Mouse (Mus musculus): Measurements from ENCODE around the gene Nlrp6. TPM values are rescaled to one million over a fixed set of nuclear protein-coding genes. Genes with fewer than 3 reads are reported as not detected.

Gene Nlrp6
- polyA plus RNA-seq, 1 experiment from 2014 or later = 0.61 TPM

DNA sequence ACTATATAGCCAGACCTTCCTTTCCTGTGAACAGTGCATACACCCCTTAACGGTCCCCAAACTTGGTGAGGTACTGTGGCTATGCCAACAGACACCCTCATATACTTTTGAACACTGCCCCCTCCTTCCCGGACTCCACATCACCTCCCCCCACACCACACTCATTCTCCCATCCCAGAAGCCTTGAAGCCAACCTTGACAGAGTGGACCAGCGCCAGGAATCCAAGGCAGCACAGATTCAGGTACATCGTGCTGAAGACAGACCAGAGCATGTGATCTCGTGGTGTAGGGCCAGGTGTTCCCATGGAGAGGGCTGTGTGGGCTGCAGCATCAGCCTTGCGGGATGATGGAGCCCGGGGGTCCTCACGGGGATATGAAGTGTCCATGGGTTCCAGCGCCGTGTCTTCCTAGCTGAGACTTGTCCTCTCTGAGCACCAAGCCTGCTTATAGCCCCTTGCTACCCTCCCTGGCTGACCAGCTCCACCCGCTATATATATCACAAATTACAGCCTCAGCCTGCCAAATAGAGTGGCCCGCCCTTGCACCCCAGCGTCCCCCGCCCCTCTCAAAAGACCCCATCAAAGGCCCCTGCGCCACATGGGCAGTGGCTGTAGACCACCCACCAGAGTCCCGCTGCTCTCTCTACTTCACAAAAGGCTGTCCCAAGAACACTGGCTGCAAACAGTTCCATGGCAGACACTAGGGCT is 29.3 kb downstream of the Nlrp6 start, which contains the start of gene Ifitm5:
Ifitm5 (minus strand) TSS at position 468 of the 707 bp plus-strand sequence.
- Histone ChIP-seq H3K4me2 (replicated peaks; ENCODE audit: low read depth, low read length) (no peak within 1 kb of the TSS), H3K36me3 (ENCODE audit: control insufficient read depth, insufficient read depth, low read length) (peaks cover 50% of the 10 kb centered on the region), H3K9ac (ENCODE audit: low read depth, low read length) (no peak within 1 kb of the TSS; the same call in 1 of the 2 replicates), H3K4me3 (ENCODE audit: low read length) (no peak within 1 kb of the TSS), H3K4me1 (ENCODE audit: control insufficient read depth, insufficient read depth, low read length) (peaks cover 24% of the 10 kb centered on the region), H3K27ac (ENCODE audit: low read depth, low read length) (peak within 1 kb of the TSS; percentile 43; the same call in 1 of the 2 replicates), H3K9me3 (ENCODE audit: control insufficient read depth, low read length) (no peaks in the 10 kb centered on the region), H3K27me3 (ENCODE audit: control insufficient read depth, insufficient read depth, low read length) (no peaks in the 10 kb centered on the region)
- ATAC-seq (ENCODE audit: low FRiP score, low TSS enrichment) = no peak
- 64% methylated on average over 16 of the region's 16 CpGs for WGBS

DNA sequence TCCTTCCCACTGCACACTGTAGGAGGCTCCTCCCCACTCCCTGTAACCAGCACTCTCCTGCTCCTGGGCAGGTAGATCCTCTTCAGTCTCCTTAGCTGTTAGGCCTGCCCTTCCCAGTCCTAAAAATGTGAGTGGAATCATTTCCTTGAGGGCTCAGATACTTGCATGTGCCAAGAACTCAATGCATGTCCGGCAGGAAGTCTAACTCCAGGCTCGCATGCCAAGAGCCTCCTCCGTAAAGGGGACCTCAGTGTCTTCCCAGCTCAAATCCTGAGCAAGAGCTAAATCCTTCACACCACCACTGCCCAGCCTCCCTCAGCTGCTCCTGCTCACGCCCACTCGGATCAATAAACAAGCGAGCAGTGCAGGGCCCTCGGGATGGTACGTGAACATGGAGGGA is 30.3 kb downstream of the Nlrp6 start:
- 29% methylated on average over 8 of the region's 8 CpGs for WGBS
- Histone ChIP-seq H3K4me3 (ENCODE audit: low read length) (no peak overlapping the region), H3K27ac (ENCODE audit: low read depth, low read length) (peak overlapping the region; percentile 43; the same call in 1 of the 2 replicates), H3K4me1 (ENCODE audit: control insufficient read depth, insufficient read depth, low read length) (peaks cover 24% of the 10 kb centered on the region), H3K9me3 (ENCODE audit: control insufficient read depth, low read length) (no peaks in the 10 kb centered on the region), H3K9ac (ENCODE audit: low read depth, low read length) (no peak overlapping the region), H3K4me2 (replicated peaks; ENCODE audit: low read depth, low read length) (no peak overlapping the region), H3K27me3 (ENCODE audit: control insufficient read depth, insufficient read depth, low read length) (no peaks in the 10 kb centered on the region), H3K36me3 (ENCODE audit: control insufficient read depth, insufficient read depth, low read length) (peaks cover 40% of the 10 kb centered on the region)
- no peak for ATAC-seq (ENCODE audit: low FRiP score, low TSS enrichment)

DNA sequence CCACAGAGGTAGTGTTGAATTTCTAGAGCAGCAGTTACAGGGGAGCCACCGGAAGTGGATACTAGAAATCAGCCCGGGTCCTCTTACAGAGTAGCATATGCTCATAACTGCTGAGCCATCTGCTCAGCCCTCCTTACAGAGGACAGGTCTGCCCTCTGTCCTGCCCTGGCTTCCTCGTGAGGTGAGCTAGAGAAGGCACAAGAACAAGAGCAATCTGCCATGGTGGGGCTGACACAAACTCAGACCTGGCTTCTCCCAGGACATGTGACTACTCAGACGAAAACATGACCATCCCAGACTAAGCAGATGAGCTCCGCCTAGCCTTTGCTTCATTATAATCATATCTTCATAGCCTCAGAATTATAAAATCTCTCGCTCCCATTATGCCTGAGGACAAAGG is 31.1 kb downstream of the Nlrp6 start:
- peaks cover 34% of the 10 kb centered on the region for H3K36me3 ChIP-seq (ENCODE audit: control insufficient read depth, insufficient read depth, low read length)
- peaks cover 30% of the 10 kb centered on the region for H3K4me1 ChIP-seq (ENCODE audit: control insufficient read depth, insufficient read depth, low read length)
- no peak for ATAC-seq (ENCODE audit: low FRiP score, low TSS enrichment)
- whole genome bisulfite sequencing = 59% methylated on average over 6 of the region's 6 CpGs
- H3K9ac ChIP-seq (ENCODE audit: low read depth, low read length) = no peak overlapping the region
- no peak overlapping the region for H3K27ac ChIP-seq (ENCODE audit: low read depth, low read length)
- H3K4me3 ChIP-seq (ENCODE audit: low read length) = no peak overlapping the region
- no peaks in the 10 kb centered on the region for H3K9me3 ChIP-seq (ENCODE audit: control insufficient read depth, low read length)
- H3K27me3 ChIP-seq (ENCODE audit: control insufficient read depth, insufficient read depth, low read length) = no peaks in the 10 kb centered on the region
- no peak overlapping the region for H3K4me2 ChIP-seq (replicated peaks; ENCODE audit: low read depth, low read length)

DNA sequence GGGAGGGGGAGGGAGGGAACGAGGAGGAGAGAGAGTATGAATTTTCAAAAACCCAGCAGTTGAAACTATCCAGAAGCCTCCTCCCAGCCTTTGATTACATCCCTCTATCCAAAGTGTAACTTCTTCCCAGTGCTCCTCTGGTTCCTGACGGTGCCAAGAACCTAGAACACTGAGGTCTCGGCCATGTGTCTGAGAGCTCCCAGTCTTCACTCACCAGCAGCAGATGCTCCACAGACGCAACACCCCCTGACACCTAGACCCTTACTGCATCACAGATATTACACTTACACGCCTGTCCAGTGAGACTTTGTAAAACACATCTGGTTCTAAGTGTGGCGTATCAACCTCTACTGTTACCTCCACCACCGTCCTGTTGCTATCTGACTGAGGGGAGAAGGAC is 31.7 kb downstream of the Nlrp6 start:
- H3K36me3 ChIP-seq (ENCODE audit: control insufficient read depth, insufficient read depth, low read length) = peaks cover 29% of the 10 kb centered on the region
- H3K4me2 ChIP-seq (replicated peaks; ENCODE audit: low read depth, low read length) = no peak overlapping the region
- no peak for ATAC-seq (ENCODE audit: low FRiP score, low TSS enrichment)
- H3K4me3 ChIP-seq (ENCODE audit: low read length) = no peak overlapping the region
- no peak overlapping the region for H3K9ac ChIP-seq (ENCODE audit: low read depth, low read length)
- H3K27ac ChIP-seq (ENCODE audit: low read depth, low read length) = no peak overlapping the region
- no peaks in the 10 kb centered on the region for H3K9me3 ChIP-seq (ENCODE audit: control insufficient read depth, low read length)
- H3K27me3 ChIP-seq (ENCODE audit: control insufficient read depth, insufficient read depth, low read length) = no peaks in the 10 kb centered on the region
- peaks cover 30% of the 10 kb centered on the region for H3K4me1 ChIP-seq (ENCODE audit: control insufficient read depth, insufficient read depth, low read length)
- WGBS = 80% methylated on average over 7 of the region's 7 CpGs

DNA sequence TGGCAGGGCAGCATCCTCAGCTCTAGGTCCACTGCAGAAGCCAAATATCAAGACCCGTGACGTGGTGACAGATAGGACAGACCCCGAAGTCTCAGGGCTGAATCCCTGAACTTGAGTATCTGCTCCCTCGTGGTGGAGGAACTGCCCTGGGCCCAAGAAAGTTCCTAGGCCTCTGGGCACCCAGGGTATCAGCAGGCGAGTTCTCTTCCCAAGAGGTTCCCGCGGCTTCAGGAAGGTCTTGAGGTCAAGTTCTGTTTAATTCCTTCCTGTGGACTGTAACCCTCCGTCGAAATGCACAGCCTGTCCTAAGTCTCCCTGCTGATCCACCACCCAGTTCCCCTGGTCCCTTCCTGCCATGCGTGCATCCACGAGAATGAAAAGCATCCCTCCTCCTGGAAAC is 32.4 kb downstream of the Nlrp6 start:
- Histone ChIP-seq H3K36me3 (ENCODE audit: control insufficient read depth, insufficient read depth, low read length) (peaks cover 22% of the 10 kb centered on the region), H3K4me3 (ENCODE audit: low read length) (no peak overlapping the region), H3K4me1 (ENCODE audit: control insufficient read depth, insufficient read depth, low read length) (peaks cover 30% of the 10 kb centered on the region), H3K27me3 (ENCODE audit: control insufficient read depth, insufficient read depth, low read length) (no peaks in the 10 kb centered on the region), H3K27ac (ENCODE audit: low read depth, low read length) (no peak overlapping the region), H3K9me3 (ENCODE audit: control insufficient read depth, low read length) (no peaks in the 10 kb centered on the region), H3K9ac (ENCODE audit: low read depth, low read length) (no peak overlapping the region), H3K4me2 (replicated peaks; ENCODE audit: low read depth, low read length) (no peak overlapping the region; the same call in 1 of the 2 replicates)
- 80% methylated on average over 11 of the region's 11 CpGs for WGBS
- no peak for ATAC-seq (ENCODE audit: low FRiP score, low TSS enrichment)

DNA sequence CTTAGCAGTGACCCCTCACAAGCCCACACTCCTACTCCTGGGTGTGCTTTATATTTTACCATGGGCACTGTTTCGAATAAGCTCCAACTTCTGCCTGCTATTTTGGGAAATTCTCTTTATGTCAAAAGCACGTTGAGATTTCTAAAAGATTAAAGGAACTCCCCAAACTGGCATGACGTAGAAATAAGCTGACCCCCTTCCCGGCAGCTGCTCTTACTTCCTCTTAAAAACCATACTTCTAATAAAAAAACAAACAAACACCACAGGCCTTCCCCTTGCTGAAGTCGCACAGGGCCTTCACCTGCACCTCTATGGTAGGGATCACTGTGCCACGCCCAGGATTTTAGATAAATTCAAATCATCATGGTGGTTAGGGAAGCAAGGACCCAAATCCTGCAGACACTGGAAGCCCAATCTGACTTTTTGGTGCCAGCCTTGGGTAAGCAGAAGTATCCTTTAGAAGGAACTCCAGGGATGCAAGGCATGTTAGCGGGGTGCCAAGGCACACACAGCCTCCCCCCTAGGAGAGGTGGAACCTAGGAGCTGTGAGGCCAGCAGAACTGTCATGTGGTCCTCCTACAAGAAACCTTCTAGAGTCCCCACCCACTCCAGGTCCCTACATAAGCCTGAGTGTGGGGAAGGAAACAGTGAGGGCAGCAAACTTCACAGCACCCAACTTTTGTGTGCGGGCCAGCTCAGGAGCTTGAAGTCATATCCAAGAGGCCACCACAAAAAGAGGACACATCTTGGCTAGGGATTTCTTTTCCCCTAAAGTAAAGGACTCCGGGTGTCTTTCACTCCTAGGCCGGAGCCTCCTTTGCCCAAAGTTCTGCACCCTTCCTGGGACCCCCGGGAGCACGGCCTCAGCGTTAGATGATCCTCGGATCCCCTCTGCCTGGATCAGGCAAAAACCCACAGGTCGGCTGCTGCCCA is 33.4 kb downstream of the Nlrp6 start:
- Histone ChIP-seq H3K4me1 (ENCODE audit: control insufficient read depth, insufficient read depth, low read length) (peaks cover 30% of the 10 kb centered on the region), H3K4me2 (replicated peaks; ENCODE audit: low read depth, low read length) (peak overlapping the region; percentile 70), H3K9me3 (ENCODE audit: control insufficient read depth, low read length) (no peaks in the 10 kb centered on the region), H3K27ac (ENCODE audit: low read depth, low read length) (no peak overlapping the region; the same call in 1 of the 2 replicates), H3K27me3 (ENCODE audit: control insufficient read depth, insufficient read depth, low read length) (no peaks in the 10 kb centered on the region), H3K4me3 (ENCODE audit: low read length) (peak overlapping the region; percentile 55), H3K9ac (ENCODE audit: low read depth, low read length) (peak overlapping the region; percentile 75; the same call in 1 of the 2 replicates), H3K36me3 (ENCODE audit: control insufficient read depth, insufficient read depth, low read length) (peaks cover 14% of the 10 kb centered on the region; the same call in 1 of the 2 replicates)
- ATAC-seq (ENCODE audit: low FRiP score, low TSS enrichment) = no peak
- WGBS = 53% methylated on average over 15 of the region's 15 CpGs

DNA sequence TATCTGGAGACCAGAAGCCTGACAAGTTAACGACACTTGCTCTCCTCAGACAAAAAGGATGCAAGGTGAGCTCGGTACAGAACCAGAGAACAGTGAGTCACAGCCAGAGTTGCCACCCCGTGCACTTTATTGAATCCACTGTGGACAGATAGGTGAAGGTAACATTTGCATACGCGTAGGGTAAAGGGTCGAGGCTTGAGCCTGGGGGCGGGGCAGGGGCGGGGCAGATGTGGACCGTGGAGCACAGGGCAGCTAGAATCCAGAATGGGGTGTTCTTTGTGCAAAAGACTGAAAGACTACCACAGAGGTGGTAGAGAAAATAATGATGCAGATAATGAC is 34.0 kb downstream of the Nlrp6 start:
- ATAC-seq (ENCODE audit: low FRiP score, low TSS enrichment) = no peak
- Histone ChIP-seq H3K9ac (ENCODE audit: low read depth, low read length) (peak overlapping the region; percentile 75; the same call in 1 of the 2 replicates), H3K36me3 (ENCODE audit: control insufficient read depth, insufficient read depth, low read length) (peaks cover 10% of the 10 kb centered on the region; the same call in 1 of the 2 replicates), H3K27ac (ENCODE audit: low read depth, low read length) (peak overlapping the region; percentile 91; the same call in 1 of the 2 replicates), H3K27me3 (ENCODE audit: control insufficient read depth, insufficient read depth, low read length) (no peaks in the 10 kb centered on the region), H3K9me3 (ENCODE audit: control insufficient read depth, low read length) (no peaks in the 10 kb centered on the region), H3K4me1 (ENCODE audit: control insufficient read depth, insufficient read depth, low read length) (peaks cover 30% of the 10 kb centered on the region), H3K4me3 (ENCODE audit: low read length) (peak overlapping the region; percentile 55), H3K4me2 (replicated peaks; ENCODE audit: low read depth, low read length) (peak overlapping the region; percentile 70)
- 4% methylated on average over 9 of the region's 9 CpGs for WGBS

DNA sequence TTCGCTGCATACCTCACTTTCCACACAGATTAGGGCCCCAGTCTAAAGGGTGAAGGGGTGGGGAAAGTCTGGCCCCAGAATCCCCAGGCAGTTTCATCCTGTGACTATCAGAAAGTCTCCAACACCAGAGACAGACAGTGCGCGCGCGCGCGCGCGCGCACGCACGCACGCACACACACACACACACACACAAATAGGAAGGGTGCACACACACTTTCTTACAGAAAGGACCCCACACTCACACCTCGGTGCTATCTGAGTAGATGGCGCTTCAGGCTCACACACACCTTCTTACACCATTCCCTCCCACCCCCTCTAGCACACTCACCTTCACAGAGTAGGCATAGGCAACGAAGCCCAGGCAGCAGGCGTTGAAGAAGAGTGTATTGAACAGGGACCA is 34.6 kb downstream of the Nlrp6 start:
- H3K4me3 ChIP-seq (ENCODE audit: low read length) = peak overlapping the region; percentile 55
- peak overlapping the region; percentile 91; the same call in 1 of the 2 replicates for H3K27ac ChIP-seq (ENCODE audit: low read depth, low read length)
- peak overlapping the region; percentile 75 for H3K9ac ChIP-seq (ENCODE audit: low read depth, low read length)
- WGBS = 3% methylated on average over 17 of the region's 17 CpGs
- H3K36me3 ChIP-seq (ENCODE audit: control insufficient read depth, insufficient read depth, low read length) = peaks cover 5% of the 10 kb centered on the region; the same call in 1 of the 2 replicates
- no peaks in the 10 kb centered on the region for H3K9me3 ChIP-seq (ENCODE audit: control insufficient read depth, low read length)
- peak overlapping the region; percentile 70 for H3K4me2 ChIP-seq (replicated peaks; ENCODE audit: low read depth, low read length)
- ATAC-seq (ENCODE audit: low FRiP score, low TSS enrichment) = peak; percentile 17
- H3K4me1 ChIP-seq (ENCODE audit: control insufficient read depth, insufficient read depth, low read length) = peaks cover 26% of the 10 kb centered on the region
- H3K27me3 ChIP-seq (ENCODE audit: control insufficient read depth, insufficient read depth, low read length) = no peaks in the 10 kb centered on the region
